Mouse (Mus musculus) embryonic facial prominence, embryonic 11.5 days (tissue): Measurements from ENCODE around the gene Ddrgk1. TPM values are rescaled to one million over a fixed set of nuclear protein-coding genes. Genes with fewer than 3 reads are reported as not detected.

Source experiments
- ATAC-seq: fragments of 200-750 bp; cut with Nextera tagmentation; replicated peaks from 2 replicates; pipeline ENCODE4 v1.8.0; 2017; ENCODE audit warnings: low read depth; ENCODE audit not compliant: insufficient number of reproducible peaks, low FRiP score, low TSS enrichment
- DNase-seq: peaks from one replicate; pipeline ENCODE4 v3.0.0-alpha.2; 2015; ENCODE audit warnings: low spot score
- H3K27ac ChIP-seq: fragments of 300-500 bp; sonication (generic); replicated peaks from 2 replicates; pipeline ENCODE4 v1.5.1; 2014; ENCODE audit warnings: mild to moderate bottlenecking, low read depth, low read length, control low read depth
- H3K27me3 ChIP-seq: fragments of 300-500 bp; sonication (generic); 2 replicates; pipeline ENCODE4 v1.6.1; 2014; ENCODE audit warnings: mild to moderate bottlenecking, low read length, moderate library complexity, mixed read lengths; ENCODE audit not compliant: control insufficient read depth, insufficient read depth
- H3K36me3 ChIP-seq: fragments of 300-500 bp; sonication (generic); replicated peaks from 2 replicates; pipeline ENCODE4 v1.6.1; 2014; ENCODE audit warnings: low read depth, mild to moderate bottlenecking, low read length, moderate library complexity, mixed read lengths; ENCODE audit not compliant: control insufficient read depth, insufficient read depth
- H3K4me1 ChIP-seq: fragments of 300-500 bp; sonication (generic); 2 replicates; pipeline ENCODE4 v1.6.1; 2014; ENCODE audit warnings: low read length, mixed read lengths; ENCODE audit not compliant: control insufficient read depth, insufficient read depth
- H3K4me2 ChIP-seq: fragments of 300-500 bp; sonication (generic); 2 replicates; pipeline ENCODE4 v1.6.1; 2014; ENCODE audit warnings: low read depth, mild to moderate bottlenecking, control low read depth, low read length, moderate library complexity
- H3K4me3 ChIP-seq: fragments of 300-500 bp; sonication (generic); 2 replicates; pipeline ENCODE4 v1.5.1; 2014; ENCODE audit warnings: low read depth, low read length, control low read depth
- H3K9ac ChIP-seq: fragments of 300-500 bp; sonication (generic); replicated peaks from 2 replicates; pipeline ENCODE4 v1.6.1; 2014; ENCODE audit warnings: mild to moderate bottlenecking, control low read depth, low read length
- H3K9me3 ChIP-seq: fragments of 300-500 bp; sonication (generic); replicated peaks from 2 replicates; pipeline ENCODE4 v1.6.1; 2016; ENCODE audit warnings: mild to moderate bottlenecking, low read length, inconsistent platforms, mixed read lengths; ENCODE audit not compliant: control insufficient read depth
- WGBS: fragments of 180-500 bp; shearing (Covaris S2); extraction: QIAGEN DNeasy Blood & Tissue Kit; methylation state at CpG from one replicate; pipeline ENCODE4 v1.1.7; 2014; 5-methylcytosine and 5-hydroxymethylcytosine counted together
- polyA plus RNA-seq: library from polyadenylated mRNA; unstranded; fragments of >200 nt; fragmentation: Nextera tagmentation; extraction: Ambion mirVana; gene quantifications from 2 replicates; pipeline ENCODE4 v1.2.1, GENCODE M21; 2014

Gene Ddrgk1
- polyA plus RNA-seq, 1 experiment from 2014 or later: 45.0 TPM

- peak overlapping the region; percentile 48 for H3K4me3 ChIP-seq
- H3K9ac ChIP-seq: peak overlapping the region; percentile 54
- peak; percentile 20 for DNase-seq
- ATAC-seq: peak; percentile 29; the same call in 1 of the 2 replicates
- peak overlapping the region; percentile 100 for H3K4me2 ChIP-seq
- H3K36me3 ChIP-seq: no peaks in the 10 kb centered on the region
- H3K27ac ChIP-seq: no peak overlapping the region
- peaks cover 22% of the 10 kb centered on the region for H3K27me3 ChIP-seq
- WGBS: under 1% methylated on average over 31 of the region's 31 CpGs
- no peaks in the 10 kb centered on the region for H3K9me3 ChIP-seq
- H3K4me1 ChIP-seq: peaks cover 4% of the 10 kb centered on the region
Measured at GRCm38 (mm10) chr2:130696700-130697152, 32.3 kb upstream of the Ddrgk1 start.

DNA sequence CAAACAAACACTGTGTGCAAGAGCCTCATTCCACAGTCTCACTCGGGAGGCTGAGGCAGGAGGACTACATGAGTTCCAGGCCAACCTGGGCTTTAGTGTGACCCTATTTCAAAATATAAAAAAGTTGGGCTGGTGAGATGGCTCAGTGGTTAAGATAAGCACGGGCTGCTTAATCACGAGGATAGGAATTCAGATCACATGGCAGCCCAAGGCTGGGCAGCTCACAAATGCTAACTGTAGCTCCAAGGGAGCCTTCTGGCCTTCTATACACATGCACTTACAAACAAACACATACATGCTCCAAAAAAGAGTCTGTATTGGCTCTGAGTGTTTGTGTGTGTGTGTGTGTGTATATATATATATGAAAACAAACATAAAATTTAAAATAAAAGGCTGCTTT lies 29.1 kb upstream of the Ddrgk1 start:
- 42% methylated on average over 3 of the region's 3 CpGs for WGBS
- Histone ChIP-seq H3K27me3 (peaks cover 21% of the 10 kb centered on the region), H3K4me3 (no peak overlapping the region), H3K9ac (no peak overlapping the region), H3K27ac (no peak overlapping the region), H3K4me2 (no peak overlapping the region), H3K4me1 (peaks cover 4% of the 10 kb centered on the region), H3K36me3 (no peaks in the 10 kb centered on the region), H3K9me3 (no peaks in the 10 kb centered on the region)
- DNase-seq: no peak
- no peak for ATAC-seq

- Histone ChIP-seq H3K9me3 (no peaks in the 10 kb centered on the region), H3K36me3 (no peaks in the 10 kb centered on the region), H3K4me2 (no peak overlapping the region), H3K9ac (no peak overlapping the region), H3K4me3 (no peak overlapping the region), H3K4me1 (no peaks in the 10 kb centered on the region), H3K27ac (no peak overlapping the region), H3K27me3 (no peaks in the 10 kb centered on the region)
- ATAC-seq: no peak
- no peak for DNase-seq
- WGBS: 83% methylated on average over 2 of the region's 2 CpGs
Measured at GRCm38 (mm10) chr2:130689011-130689410, 24.6 kb upstream of the Ddrgk1 start.

GRCm38 (mm10) chr2:130685426-130685825 lies 21.0 kb upstream of the Ddrgk1 start:
- Histone ChIP-seq H3K4me3 (no peak overlapping the region), H3K4me1 (no peaks in the 10 kb centered on the region), H3K9ac (no peak overlapping the region), H3K9me3 (no peaks in the 10 kb centered on the region), H3K36me3 (no peaks in the 10 kb centered on the region; the same call in none of the 2 replicates), H3K27me3 (no peaks in the 10 kb centered on the region), H3K27ac (no peak overlapping the region), H3K4me2 (no peak overlapping the region)
- ATAC-seq (no peak), DNase-seq (no peak)
- 86% methylated on average over 9 of the region's 9 CpGs for WGBS

- H3K4me2 ChIP-seq: no peak overlapping the region
- peaks cover 9% of the 10 kb centered on the region for H3K36me3 ChIP-seq
- no peaks in the 10 kb centered on the region for H3K9me3 ChIP-seq
- 83% methylated on average over 3 of the region's 3 CpGs for WGBS
- H3K4me3 ChIP-seq: no peak overlapping the region
- no peak overlapping the region for H3K27ac ChIP-seq
- DNase-seq (no peak), ATAC-seq (no peak)
- H3K4me1 ChIP-seq: no peaks in the 10 kb centered on the region
- no peaks in the 10 kb centered on the region for H3K27me3 ChIP-seq
- no peak overlapping the region for H3K9ac ChIP-seq
Measured at GRCm38 (mm10) chr2:130681531-130681930, 17.1 kb upstream of the Ddrgk1 start.

DNA sequence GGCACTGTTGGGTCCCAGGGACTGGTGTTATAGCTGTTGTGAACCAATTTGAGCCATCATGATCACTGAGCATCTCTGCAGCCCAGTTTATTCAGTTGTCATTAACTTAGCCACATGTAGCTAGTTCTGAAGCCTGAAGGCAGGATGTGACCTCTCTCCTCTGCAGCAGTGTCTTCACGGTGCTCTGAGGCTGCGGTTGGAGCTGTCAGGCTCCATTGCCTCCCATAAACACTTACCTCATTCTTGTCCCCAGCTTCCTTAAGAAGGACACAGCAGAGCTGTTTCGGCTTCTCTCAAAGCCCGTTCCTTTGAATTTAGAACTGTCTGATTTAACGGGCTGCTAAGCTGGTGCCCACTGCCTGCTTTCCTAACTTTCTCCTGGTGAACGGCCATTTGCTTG lies 15.4 kb upstream of the Ddrgk1 start:
- H3K9me3 ChIP-seq: no peaks in the 10 kb centered on the region
- H3K4me3 ChIP-seq: no peak overlapping the region
- H3K4me2 ChIP-seq: no peak overlapping the region
- no peak overlapping the region for H3K27ac ChIP-seq
- no peaks in the 10 kb centered on the region for H3K27me3 ChIP-seq
- H3K9ac ChIP-seq: no peak overlapping the region
- no peak for DNase-seq
- H3K4me1 ChIP-seq: no peaks in the 10 kb centered on the region
- H3K36me3 ChIP-seq: peaks cover 9% of the 10 kb centered on the region
- ATAC-seq: no peak
- 77% methylated on average over 6 of the region's 6 CpGs for WGBS

DNA sequence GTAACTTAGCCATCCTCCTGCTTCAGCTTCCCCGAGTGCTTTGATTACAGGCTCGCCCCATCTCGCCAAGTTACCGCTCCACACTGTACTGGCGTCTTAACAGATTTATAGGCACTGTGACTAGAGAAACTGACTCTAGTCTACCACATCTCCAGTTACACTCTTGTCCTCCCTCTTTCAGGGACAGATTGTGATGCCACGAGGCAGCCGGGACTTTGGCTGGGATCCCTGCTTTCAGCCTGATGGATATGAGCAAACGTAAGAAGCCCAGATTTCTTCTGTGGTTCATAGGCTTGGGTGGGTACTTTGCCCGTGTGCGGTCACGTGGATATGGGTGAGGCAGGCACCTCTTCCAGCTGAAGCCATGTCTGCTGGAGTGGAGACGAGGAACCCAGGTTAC lies 14.7 kb upstream of the Ddrgk1 start:
- no peak for DNase-seq
- Histone ChIP-seq H3K36me3 (peaks cover 11% of the 10 kb centered on the region), H3K27me3 (no peaks in the 10 kb centered on the region), H3K4me2 (no peak overlapping the region), H3K9me3 (no peaks in the 10 kb centered on the region), H3K4me3 (no peak overlapping the region), H3K9ac (no peak overlapping the region), H3K27ac (no peak overlapping the region), H3K4me1 (no peaks in the 10 kb centered on the region)
- 94% methylated on average over 12 of the region's 12 CpGs for WGBS
- no peak for ATAC-seq

DNA sequence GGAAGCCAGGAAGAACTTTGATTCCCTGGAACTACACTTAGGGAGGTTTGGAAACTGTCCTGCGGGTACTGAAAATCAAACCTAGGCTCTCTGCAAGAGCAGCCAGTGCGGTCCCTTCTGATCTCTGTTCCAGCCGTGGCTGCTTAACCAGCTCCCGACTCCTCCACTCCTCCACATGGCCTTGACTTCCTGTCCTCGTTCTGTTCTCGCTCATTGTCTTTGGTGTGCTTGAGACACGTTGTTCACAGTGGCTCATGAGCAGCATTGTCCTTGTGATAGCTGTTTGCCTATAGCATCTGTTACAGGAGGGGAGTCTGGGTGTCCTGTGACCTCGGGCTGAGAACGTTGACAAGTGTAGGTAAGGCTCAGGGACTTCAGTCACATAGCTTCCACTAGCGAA lies 12.8 kb upstream of the Ddrgk1 start:
- DNase-seq (no peak), ATAC-seq (no peak)
- WGBS: 89% methylated on average over 10 of the region's 10 CpGs
- no peak overlapping the region for H3K4me3 ChIP-seq
- H3K9ac ChIP-seq: no peak overlapping the region
- no peaks in the 10 kb centered on the region for H3K4me1 ChIP-seq
- H3K27ac ChIP-seq: no peak overlapping the region
- no peaks in the 10 kb centered on the region for H3K27me3 ChIP-seq
- H3K4me2 ChIP-seq: no peak overlapping the region
- no peaks in the 10 kb centered on the region for H3K9me3 ChIP-seq
- peaks cover 17% of the 10 kb centered on the region for H3K36me3 ChIP-seq
